Mouse (Mus musculus): ENCODE data around the gene Raver1. TPM values are rescaled to one million over a fixed set of nuclear protein-coding genes. Genes with fewer than 3 reads are reported as not detected.

Raver1 gene
- polyA plus RNA-seq, 1 experiment from 2014 or later, result 40.7 TPM

DNA sequence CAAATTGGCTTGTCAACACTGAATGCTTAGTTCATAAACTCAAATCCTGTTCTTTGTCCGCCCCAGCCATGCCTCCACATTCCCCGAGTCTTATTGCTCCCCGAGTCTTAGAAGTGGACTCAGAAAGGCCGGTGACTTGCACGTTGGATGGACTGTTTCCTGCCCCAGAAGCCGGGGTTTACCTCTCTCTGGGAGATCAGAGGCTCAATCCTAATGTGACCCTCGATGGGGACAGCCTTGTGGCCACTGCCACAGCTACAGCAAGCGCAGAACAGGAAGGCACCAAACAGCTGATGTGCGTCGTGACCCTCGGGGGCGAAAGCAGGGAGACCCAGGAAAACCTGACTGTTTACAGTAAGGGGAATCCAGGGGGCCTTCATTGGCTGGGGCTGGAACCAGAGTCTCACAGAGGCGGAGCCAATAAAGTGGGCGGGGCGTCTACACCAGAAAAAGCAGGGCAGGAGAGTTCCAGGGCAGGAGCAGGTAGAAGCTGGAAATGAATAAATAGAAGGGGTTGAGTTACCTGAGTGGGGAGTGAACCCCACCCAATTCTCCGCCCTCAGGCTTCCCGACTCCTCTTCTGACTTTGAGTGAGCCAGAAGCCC is 57.2 kb downstream of the Raver1 start:
- no peak overlapping the region for H3K4me2 ChIP-seq (replicated peaks)
- H3K27me3 ChIP-seq, result peaks cover 99% of the 10 kb centered on the region
- no peaks in the 10 kb centered on the region for H3K36me3 ChIP-seq
- ATAC-seq, result no peak
- no peak overlapping the region for H3K27ac ChIP-seq
- H3K4me3 ChIP-seq (replicated peaks), result no peak overlapping the region
- no peak overlapping the region for H3K9ac ChIP-seq (replicated peaks)
- H3K4me1 ChIP-seq (replicated peaks), result peaks cover 65% of the 10 kb centered on the region
- 4% methylated on average over 17 of the region's 17 CpGs for WGBS
- no peaks in the 10 kb centered on the region for H3K9me3 ChIP-seq

GRCm38 (mm10) chr9:21033136-21033535 is 58.7 kb downstream of the Raver1 start:
- ATAC-seq, result no peak
- no peaks in the 10 kb centered on the region for H3K9me3 ChIP-seq
- H3K4me3 ChIP-seq (replicated peaks), result peak overlapping the region; percentile 51
- peaks cover 70% of the 10 kb centered on the region for H3K4me1 ChIP-seq (replicated peaks)
- WGBS, result under 1% methylated on average over 34 of the region's 34 CpGs
- H3K27me3 ChIP-seq, result peaks cover 98% of the 10 kb centered on the region
- H3K9ac ChIP-seq (replicated peaks), result peak overlapping the region; percentile 47; the same call in 1 of the 2 replicates
- peak overlapping the region; percentile 90 for H3K4me2 ChIP-seq (replicated peaks)
- H3K27ac ChIP-seq, result no peak overlapping the region
- no peaks in the 10 kb centered on the region for H3K36me3 ChIP-seq

DNA sequence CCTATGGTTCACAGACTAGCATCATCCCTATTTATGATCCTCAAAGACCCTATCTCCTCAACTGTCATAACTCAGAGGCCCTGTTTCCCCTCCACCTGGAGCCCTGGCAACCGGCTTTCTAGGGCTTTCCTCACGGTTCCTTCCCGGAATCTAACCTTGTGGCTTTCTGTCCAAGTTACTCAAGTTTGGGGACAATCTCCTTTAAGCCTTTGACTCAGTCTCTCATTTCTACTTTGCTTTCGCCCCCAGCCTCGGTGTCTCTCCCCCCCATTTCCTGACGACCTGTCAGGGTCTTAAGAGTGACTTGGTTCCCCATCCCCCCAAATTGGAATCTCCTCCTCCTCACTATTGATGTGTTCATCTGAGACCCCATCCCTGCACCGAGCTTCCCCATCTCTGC is 59.3 kb downstream of the Raver1 start:
- 2% methylated on average over 7 of the region's 7 CpGs for WGBS
- Histone ChIP-seq H3K4me2 (replicated peaks) (peak overlapping the region; percentile 90), H3K9me3 (no peaks in the 10 kb centered on the region), H3K9ac (replicated peaks) (no peak overlapping the region), H3K27ac (no peak overlapping the region), H3K4me3 (replicated peaks) (peak overlapping the region; percentile 51), H3K27me3 (peaks cover 97% of the 10 kb centered on the region), H3K36me3 (no peaks in the 10 kb centered on the region), H3K4me1 (replicated peaks) (peaks cover 65% of the 10 kb centered on the region)
- no peak for ATAC-seq

DNA sequence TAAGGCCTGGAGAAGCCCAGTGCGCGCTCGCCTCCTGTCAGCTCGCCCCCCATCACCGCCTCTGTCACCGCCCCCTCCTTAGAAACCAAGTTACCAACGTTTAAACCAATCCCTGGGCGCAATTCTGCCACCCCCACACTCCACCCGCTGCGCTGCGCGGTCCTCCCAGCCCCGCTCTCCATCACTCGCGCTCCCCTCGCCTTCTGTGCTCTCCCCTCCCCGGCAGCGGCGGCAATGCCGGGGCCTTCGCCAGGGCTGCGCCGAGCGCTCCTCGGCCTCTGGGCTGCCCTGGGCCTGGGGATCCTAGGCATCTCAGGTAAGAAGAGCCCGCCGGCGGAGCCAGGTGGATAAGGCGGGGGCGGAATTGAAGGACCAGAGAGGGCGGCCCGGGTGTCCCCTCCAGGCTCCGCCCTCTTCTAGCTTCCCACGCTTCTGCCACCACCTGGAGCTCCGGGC is 59.9 kb downstream of the Raver1 start, which contains the start of gene Icam5:
Icam5 (plus strand) TSS at position 178 of the 456 bp plus-strand sequence.
- peak; percentile 12 for ATAC-seq
- WGBS, result under 1% methylated on average over 34 of the region's 35 CpGs

GRCm38 (mm10) chr9:21031251-21031895 is 60.4 kb downstream of the Raver1 start:
- Histone ChIP-seq H3K27me3 (peaks cover 97% of the 10 kb centered on the region), H3K4me3 (replicated peaks) (peak overlapping the region; percentile 51), H3K27ac (no peak overlapping the region), H3K9me3 (no peaks in the 10 kb centered on the region), H3K4me1 (replicated peaks) (peaks cover 54% of the 10 kb centered on the region), H3K36me3 (no peaks in the 10 kb centered on the region), H3K4me2 (replicated peaks) (peak overlapping the region; percentile 90), H3K9ac (replicated peaks) (peak overlapping the region; percentile 66)
- WGBS, result 1% methylated on average over 36 of the region's 36 CpGs
- peak; percentile 72 for ATAC-seq

More for the DNA sequence above, 59.9 kb downstream of the Raver1 start, which contains the start of gene Icam5:
- H3K9ac ChIP-seq (replicated peaks), result peak within 1 kb of the TSS; percentile 66
- peaks cover 97% of the 10 kb centered on the region for H3K27me3 ChIP-seq
- peak within 1 kb of the TSS; percentile 51 for H3K4me3 ChIP-seq (replicated peaks)
- no peak within 1 kb of the TSS for H3K27ac ChIP-seq
- peak within 1 kb of the TSS; percentile 90 for H3K4me2 ChIP-seq (replicated peaks)
- no peaks in the 10 kb centered on the region for H3K36me3 ChIP-seq
- peaks cover 59% of the 10 kb centered on the region for H3K4me1 ChIP-seq (replicated peaks)
- H3K9me3 ChIP-seq, result no peaks in the 10 kb centered on the region

GRCm38 (mm10) chr9:21030781-21031250 is 61.0 kb downstream of the Raver1 start:
- H3K9me3 ChIP-seq, result no peaks in the 10 kb centered on the region
- peaks cover 53% of the 10 kb centered on the region for H3K4me1 ChIP-seq (replicated peaks)

DNA sequence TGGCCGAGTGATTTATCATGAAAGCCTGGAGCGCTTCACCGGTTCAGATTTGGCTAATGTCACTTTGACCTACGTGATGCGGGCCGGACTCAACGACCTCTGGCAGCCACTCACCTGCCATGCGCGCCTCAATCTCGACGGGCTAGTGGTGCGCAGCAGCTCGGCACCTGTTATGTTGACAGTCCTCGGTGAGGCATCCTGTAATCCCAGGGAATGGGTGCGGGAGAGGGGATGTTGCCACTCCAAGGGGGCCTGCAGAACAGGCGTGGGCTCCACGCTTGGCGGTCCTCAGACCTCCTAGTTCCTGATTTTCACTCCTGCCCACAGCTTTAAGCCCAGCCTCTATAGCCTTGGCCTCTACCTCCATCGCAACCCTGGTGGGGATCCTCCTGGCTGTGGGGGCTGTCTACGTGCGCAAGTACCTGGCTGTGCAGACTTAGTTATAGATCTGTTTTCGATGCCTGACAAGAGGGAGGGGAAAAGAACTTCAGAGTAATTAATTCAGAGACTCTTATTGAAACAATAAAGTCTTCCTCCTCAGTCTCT is 61.7 kb downstream of the Raver1 start:
- Histone ChIP-seq H3K36me3 (no peaks in the 10 kb centered on the region), H3K27me3 (peaks cover 96% of the 10 kb centered on the region), H3K9me3 (no peaks in the 10 kb centered on the region), H3K4me1 (replicated peaks) (peaks cover 50% of the 10 kb centered on the region), H3K27ac (no peak overlapping the region), H3K4me2 (replicated peaks) (no peak overlapping the region), H3K4me3 (replicated peaks) (no peak overlapping the region), H3K9ac (replicated peaks) (no peak overlapping the region)
- ATAC-seq, result no peak
- 27% methylated on average over 22 of the region's 22 CpGs for WGBS

More at GRCm38 (mm10) chr9:21030781-21031250, 61.0 kb downstream of the Raver1 start:
- ATAC-seq, result 0 out of 2 replicates have a peak, but pooled peaks have one; percentile 28
- H3K36me3 ChIP-seq, result no peaks in the 10 kb centered on the region
- H3K4me2 ChIP-seq (replicated peaks), result peak overlapping the region; percentile 90
- under 1% methylated on average over 13 of the region's 13 CpGs for WGBS
- H3K9ac ChIP-seq (replicated peaks), result no peak overlapping the region
- peak overlapping the region; percentile 51 for H3K4me3 ChIP-seq (replicated peaks)
- no peak overlapping the region for H3K27ac ChIP-seq
- H3K27me3 ChIP-seq, result peaks cover 96% of the 10 kb centered on the region

GRCm38 (mm10) chr9:21029291-21030054 is 62.3 kb downstream of the Raver1 start, which contains the start of gene Icam4:
Gene Icam4, plus strand, starts transcription at chr9:21029373.
- Histone ChIP-seq H3K27ac (no peak within 1 kb of the TSS), H3K4me1 (replicated peaks) (peaks cover 45% of the 10 kb centered on the region), H3K9me3 (no peaks in the 10 kb centered on the region), H3K9ac (replicated peaks) (0 out of 2 replicates have a peak within 1 kb of the TSS, but pooled peaks have one; percentile 8), H3K27me3 (peaks cover 90% of the 10 kb centered on the region), H3K4me3 (replicated peaks) (peak within 1 kb of the TSS; percentile 23), H3K4me2 (replicated peaks) (peak within 1 kb of the TSS; percentile 48), H3K36me3 (no peaks in the 10 kb centered on the region)
- peak; percentile 4; the same call in 1 of the 2 replicates for ATAC-seq
- 2% methylated on average over 37 of the region's 37 CpGs for WGBS

GRCm38 (mm10) chr9:21028560-21029110 is 63.2 kb downstream of the Raver1 start:
- H3K4me1 ChIP-seq (replicated peaks), result peaks cover 44% of the 10 kb centered on the region
- no peak overlapping the region for H3K9ac ChIP-seq (replicated peaks)
- 84% methylated on average over 6 of the region's 6 CpGs for WGBS
- H3K27me3 ChIP-seq, result peaks cover 82% of the 10 kb centered on the region
- ATAC-seq, result no peak
- H3K4me2 ChIP-seq (replicated peaks), result no peak overlapping the region
- H3K9me3 ChIP-seq, result no peaks in the 10 kb centered on the region
- H3K27ac ChIP-seq, result no peak overlapping the region
- H3K36me3 ChIP-seq, result no peaks in the 10 kb centered on the region
- no peak overlapping the region for H3K4me3 ChIP-seq (replicated peaks)

- H3K4me1 ChIP-seq (replicated peaks), result peaks cover 36% of the 10 kb centered on the region
- no peak overlapping the region for H3K27ac ChIP-seq
- WGBS, result 50% methylated on average over 8 of the region's 8 CpGs
- H3K36me3 ChIP-seq, result no peaks in the 10 kb centered on the region
- ATAC-seq, result no peak
- no peak overlapping the region for H3K4me2 ChIP-seq (replicated peaks)
- no peak overlapping the region for H3K4me3 ChIP-seq (replicated peaks)
- no peak overlapping the region for H3K9ac ChIP-seq (replicated peaks)
- no peaks in the 10 kb centered on the region for H3K9me3 ChIP-seq
- peaks cover 74% of the 10 kb centered on the region for H3K27me3 ChIP-seq
Measured at GRCm38 (mm10) chr9:21027774-21028290, 64.0 kb downstream of the Raver1 start.

- Histone ChIP-seq H3K27me3 (peaks cover 70% of the 10 kb centered on the region), H3K4me1 (replicated peaks) (peaks cover 26% of the 10 kb centered on the region), H3K36me3 (no peaks in the 10 kb centered on the region), H3K27ac (no peak overlapping the region), H3K4me2 (replicated peaks) (no peak overlapping the region), H3K9me3 (no peaks in the 10 kb centered on the region), H3K4me3 (replicated peaks) (no peak overlapping the region), H3K9ac (replicated peaks) (no peak overlapping the region)
- 84% methylated on average over 12 of the region's 12 CpGs for WGBS
- ATAC-seq, result no peak
Measured at GRCm38 (mm10) chr9:21026849-21027248, 65.0 kb downstream of the Raver1 start.

Measured in midbrain, embryonic 13.5 days (tissue).